Mouse (Mus musculus) C2C12 (cell line): ENCODE measurements at regions not wholly inside any gene's neighbourhood (a gene's known extent, or its start where the extent isn't known, plus 50 kb on each side); places are given as distances from the start of the nearest gene placed in this dataset.

Experiments
- H3K27me3 ChIP-seq: one replicate; pipeline ENCODE4 v1.6.1; 2011; ENCODE audit not compliant: control insufficient read depth, insufficient read depth, insufficient read length
- H3K36me3 ChIP-seq: one replicate; pipeline ENCODE4 v1.6.1; 2011; ENCODE audit not compliant: control insufficient read depth, insufficient read depth
- H3K4me3 ChIP-seq: one replicate; pipeline ENCODE4 v1.5.1; 2011; ENCODE audit warnings: mild to moderate bottlenecking, control low read depth; ENCODE audit not compliant: poor library complexity, insufficient read depth, severe bottlenecking
- H3K79me2 ChIP-seq: one replicate; pipeline ENCODE4 v1.6.1; 2011; ENCODE audit not compliant: control insufficient read depth, insufficient read depth
- H3K79me3 ChIP-seq: one replicate; pipeline ENCODE4 v1.6.1; 2011; ENCODE audit warnings: low read depth, control low read depth
- H3ac ChIP-seq: one replicate; pipeline ENCODE3; 2011; ENCODE audit warnings: low read depth; ENCODE audit not compliant: control insufficient read depth, insufficient read length
- CEBPB ChIP-seq: IDR thresholded peaks from one replicate; pipeline ENCODE4 v1.6.1; 2011; ENCODE audit warnings: low read depth, mild to moderate bottlenecking, control low read depth, moderate library complexity
- CTCF ChIP-seq: IDR thresholded peaks from one replicate; pipeline ENCODE4 v1.5.1; 2011; ENCODE audit not compliant: control insufficient read depth, insufficient read depth, insufficient read length
- FOSL1 ChIP-seq: IDR thresholded peaks from one replicate; pipeline ENCODE4 v1.8.0; 2011; ENCODE audit warnings: mild to moderate bottlenecking, low read length; ENCODE audit not compliant: poor library complexity, insufficient read depth, severe bottlenecking
- MAX ChIP-seq: IDR thresholded peaks from one replicate; pipeline ENCODE4 v1.6.1; 2011; ENCODE audit warnings: mild to moderate bottlenecking, control low read depth
- MYOD1 ChIP-seq: IDR thresholded peaks from one replicate; pipeline ENCODE4 v1.6.1; 2011; ENCODE audit warnings: low read depth; ENCODE audit not compliant: control insufficient read depth, insufficient read length
- MYOG ChIP-seq: IDR thresholded peaks from one replicate; pipeline ENCODE4 v1.6.1; 2011; ENCODE audit not compliant: control insufficient read depth, insufficient read length; ENCODE audit errors: extremely low read depth
- USF1 ChIP-seq: IDR thresholded peaks from one replicate; pipeline ENCODE4 v1.6.1; 2011; ENCODE audit warnings: low read depth, mild to moderate bottlenecking, control low read depth, moderate library complexity

DNA sequence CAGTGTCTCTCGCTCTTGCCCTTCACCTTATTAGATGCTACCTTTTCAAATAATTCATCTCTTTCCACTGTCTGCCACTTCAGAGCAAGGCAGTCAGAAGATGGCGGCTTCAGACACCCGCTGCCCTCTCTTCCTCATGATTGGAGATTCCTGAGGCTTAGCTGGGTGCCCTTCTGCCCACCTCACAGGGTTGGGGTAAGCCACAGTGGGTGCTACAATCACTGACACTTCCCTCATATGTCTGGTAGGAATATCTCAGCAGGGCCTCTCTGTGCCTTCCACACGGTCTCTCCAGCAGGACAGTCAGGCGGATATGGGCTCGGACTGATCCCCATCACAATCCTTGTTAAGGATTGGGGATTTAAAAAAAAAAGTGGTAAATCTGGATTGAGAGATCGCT is 53.2 kb upstream of the Rpl36-ps4 start:
- Histone ChIP-seq H3K79me2 (no peaks in the 10 kb centered on the region), H3K27me3 (no peaks in the 10 kb centered on the region), H3K79me3 (no peaks in the 10 kb centered on the region), H3K36me3 (no peaks in the 10 kb centered on the region), H3ac (no peak overlapping the region), H3K4me3 (no peak overlapping the region)
- TF ChIP-seq MAX, result no peak
- TF ChIP-seq CEBPB, result no peak
- TF ChIP-seq CTCF, result no peak

DNA sequence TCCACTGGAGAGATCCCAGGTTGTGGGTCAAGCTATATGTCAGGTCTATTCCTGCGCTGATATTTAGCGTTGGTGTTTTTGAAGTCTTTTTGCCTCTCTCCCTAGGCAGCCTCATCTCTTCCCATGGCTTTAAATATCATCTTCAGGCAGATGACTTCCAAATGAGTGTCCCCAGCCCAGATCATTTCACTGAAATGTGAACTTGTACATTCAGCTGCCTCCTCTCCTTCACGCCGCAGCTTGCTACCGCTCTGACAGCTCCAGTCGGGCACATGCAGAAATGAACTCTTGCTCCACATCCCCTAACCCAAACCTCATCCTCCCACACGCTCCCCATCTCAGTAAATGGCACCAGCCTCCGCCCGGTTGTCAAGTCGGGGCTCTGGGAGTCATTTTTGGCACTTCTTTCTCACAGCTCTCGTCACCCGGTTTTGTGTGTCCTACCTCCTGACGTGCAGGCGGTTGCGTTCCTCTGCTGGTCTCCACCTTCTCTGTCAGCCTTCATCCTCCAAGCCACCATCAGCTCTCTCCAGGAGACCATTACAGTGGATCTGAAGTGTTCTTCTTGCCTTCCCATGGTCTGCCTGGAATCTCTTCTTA is 54.0 kb upstream of the Rpl36-ps4 start:
- no peaks in the 10 kb centered on the region for H3K79me3 ChIP-seq
- no peaks in the 10 kb centered on the region for H3K79me2 ChIP-seq
- H3ac ChIP-seq, result no peak overlapping the region
- no peak for TF ChIP-seq CEBPB
- no peak for TF ChIP-seq CTCF
- no peak for TF ChIP-seq MAX
- no peak for TF ChIP-seq USF1
- no peak for TF ChIP-seq MYOD1
- no peak for TF ChIP-seq FOSL1
- TF ChIP-seq MYOG, result no peak
- no peaks in the 10 kb centered on the region for H3K36me3 ChIP-seq
- H3K27me3 ChIP-seq, result no peaks in the 10 kb centered on the region
- H3K4me3 ChIP-seq, result no peak overlapping the region

DNA sequence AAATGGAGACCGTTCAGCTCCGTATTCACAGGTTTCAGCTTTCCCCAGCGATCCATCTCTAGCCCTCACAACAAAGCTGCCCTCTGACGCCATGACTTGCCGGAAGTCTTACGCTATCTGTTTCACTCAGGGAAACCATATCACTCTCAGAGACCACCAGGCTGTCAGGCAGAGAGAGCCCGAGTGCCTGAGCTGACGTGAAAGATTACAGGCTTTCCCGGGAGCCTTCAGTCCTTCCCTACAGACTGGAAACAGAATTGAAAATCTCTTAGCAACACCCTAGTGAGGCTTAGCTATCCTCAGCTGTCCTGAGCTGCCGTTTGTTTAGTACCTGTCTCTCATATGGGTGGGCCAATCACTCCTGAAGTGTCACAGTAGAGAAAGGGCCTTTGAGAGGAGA is 54.6 kb upstream of the Rpl36-ps4 start:
- Histone ChIP-seq H3K4me3 (no peak overlapping the region), H3K79me2 (no peaks in the 10 kb centered on the region), H3K79me3 (no peaks in the 10 kb centered on the region), H3K27me3 (no peaks in the 10 kb centered on the region), H3K36me3 (no peaks in the 10 kb centered on the region), H3ac (no peak overlapping the region)
- TF ChIP-seq MYOG, result no peak
- no peak for TF ChIP-seq CTCF
- no peak for TF ChIP-seq USF1
- TF ChIP-seq FOSL1, result no peak
- TF ChIP-seq CEBPB, result no peak

DNA sequence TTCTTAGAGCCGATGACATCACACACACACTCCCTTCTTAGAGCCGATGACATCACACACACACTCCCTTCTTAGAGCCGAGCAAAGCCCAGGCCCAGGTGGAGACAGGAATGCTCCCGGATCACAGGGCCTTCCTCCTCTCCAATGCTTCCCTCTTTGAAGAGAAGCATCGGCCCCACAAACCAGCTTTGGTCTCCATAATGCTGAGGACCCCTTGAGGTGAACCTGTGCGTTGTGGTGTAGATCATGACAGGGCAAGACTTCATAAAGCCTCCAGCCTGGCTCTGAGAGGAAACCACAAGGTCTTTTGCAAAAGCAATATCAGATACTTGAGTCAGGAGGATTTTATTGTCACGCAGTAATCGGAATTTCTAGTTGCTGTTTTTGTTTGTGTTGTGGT is 55.3 kb upstream of the Rpl36-ps4 start:
- Histone ChIP-seq H3K4me3 (no peak overlapping the region), H3K79me3 (no peaks in the 10 kb centered on the region), H3K27me3 (no peaks in the 10 kb centered on the region), H3K79me2 (no peaks in the 10 kb centered on the region), H3K36me3 (no peaks in the 10 kb centered on the region), H3ac (no peak overlapping the region)
- TF ChIP-seq MAX, result no peak
- no peak for TF ChIP-seq FOSL1
- no peak for TF ChIP-seq MYOG
- TF ChIP-seq CEBPB, result no peak
- TF ChIP-seq CTCF, result no peak
- TF ChIP-seq USF1, result no peak
- TF ChIP-seq MYOD1, result no peak

DNA sequence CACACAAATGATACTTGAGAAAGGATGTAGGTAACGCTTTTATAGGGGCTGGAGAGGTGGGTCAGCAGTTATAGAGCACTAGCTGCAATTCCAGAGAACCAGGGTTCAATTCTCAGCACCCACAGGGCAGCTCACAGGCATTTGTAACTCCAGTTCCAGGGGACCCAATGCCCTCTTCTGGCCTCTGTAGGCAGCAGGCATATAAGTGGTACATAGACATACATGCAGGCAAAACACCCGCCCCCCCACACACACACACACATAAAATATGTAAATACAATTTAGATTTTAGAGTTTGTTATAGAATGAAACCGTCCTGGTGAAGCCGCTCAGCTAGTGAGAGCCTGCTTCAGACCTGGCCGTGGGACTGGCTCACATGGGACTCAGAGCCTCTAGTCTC is 55.9 kb upstream of the Rpl36-ps4 start:
- Histone ChIP-seq H3K4me3 (no peak overlapping the region), H3K79me2 (no peaks in the 10 kb centered on the region), H3ac (no peak overlapping the region), H3K36me3 (no peaks in the 10 kb centered on the region), H3K79me3 (no peaks in the 10 kb centered on the region), H3K27me3 (no peaks in the 10 kb centered on the region)
- no peak for TF ChIP-seq MYOD1
- no peak for TF ChIP-seq MAX
- no peak for TF ChIP-seq CEBPB
- TF ChIP-seq MYOG, result no peak
- no peak for TF ChIP-seq FOSL1
- TF ChIP-seq USF1, result no peak
- no peak for TF ChIP-seq CTCF

DNA sequence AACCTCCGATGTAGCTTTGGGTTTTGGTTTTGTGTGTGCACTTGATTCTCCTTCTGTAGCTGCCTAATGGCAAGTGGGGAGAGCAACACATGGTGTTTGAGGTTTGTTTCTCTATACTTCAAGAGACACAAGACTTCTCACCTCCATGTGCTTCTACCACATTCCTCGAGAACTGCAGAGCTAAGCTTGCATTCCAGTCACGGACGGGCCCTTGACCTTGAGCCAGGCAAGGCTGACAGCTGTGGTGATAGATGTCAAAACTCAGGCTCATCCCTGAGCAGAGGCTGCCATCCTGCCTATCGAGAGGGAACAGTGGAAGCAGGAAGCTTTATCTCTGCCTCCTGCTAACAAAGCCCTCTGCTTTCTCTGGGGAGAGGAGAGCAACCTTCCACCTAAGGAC is 59.2 kb upstream of the Rpl36-ps4 start:
- TF ChIP-seq MAX, result no peak
- TF ChIP-seq CEBPB, result no peak
- TF ChIP-seq CTCF, result no peak
- no peak for TF ChIP-seq FOSL1
- TF ChIP-seq USF1, result no peak
- TF ChIP-seq MYOG, result no peak
- TF ChIP-seq MYOD1, result no peak
- no peak overlapping the region for H3ac ChIP-seq
- H3K79me3 ChIP-seq, result no peaks in the 10 kb centered on the region
- no peaks in the 10 kb centered on the region for H3K27me3 ChIP-seq
- no peak overlapping the region for H3K4me3 ChIP-seq
- H3K79me2 ChIP-seq, result no peaks in the 10 kb centered on the region
- no peaks in the 10 kb centered on the region for H3K36me3 ChIP-seq
